Comparison of ENCODE assay signal across 23 mouse cellular contexts in the genomic region with DNA sequence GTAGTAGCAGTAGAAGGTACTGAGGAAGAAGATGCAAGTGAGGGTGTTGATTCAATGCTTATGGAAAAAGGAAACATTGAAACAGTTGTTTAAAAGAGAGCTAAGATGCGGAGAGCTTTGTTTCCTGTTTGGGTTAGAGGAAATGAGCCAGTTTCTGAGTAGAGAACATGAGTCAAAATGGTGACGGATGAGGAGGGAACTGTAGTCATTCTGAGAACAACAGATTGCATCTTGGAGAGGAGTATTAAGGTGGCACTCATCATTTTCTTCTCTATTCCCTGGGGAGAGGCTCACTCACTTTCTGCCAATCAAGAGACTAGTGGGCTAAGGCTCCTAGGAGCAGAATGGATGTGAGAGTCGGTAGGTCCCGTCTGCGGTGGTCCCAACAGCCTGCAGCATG.
DNase-seq lines count a peak whose midpoint lies in the region; ATAC-seq lines count a peak whose summit lies in the region.
"Had no signal": no experiment of that assay in that cellular context is flagged by ENCODE, and none has a peak within 500 bp of the region (broad histone marks: within the 10 kb centered on the region; RNA-seq: fewer than 3 reads in every experiment).

No protein-coding gene starts in this region.

- H3K36me3 ChIP-seq in lung, embryonic 16.5 days (ENCODE audit: control insufficient read depth, insufficient read depth, low read length): no peaks in the 10 kb centered on the region
- H3K36me3 ChIP-seq: forebrain, embryonic 15.5 days; heart, embryonic 13.5 days; hindbrain, embryonic 10.5 days; hindbrain, embryonic 15.5 days; intestine, embryonic 15.5 days; limb, embryonic 13.5 days; liver, embryonic 12.5 days; neural tube, embryonic 13.5 days had no signal

- 49% methylated on average over 5 of the region's 5 CpGs for WGBS in lung, embryonic 16.5 days

- H3K4me3 ChIP-seq in lung, embryonic 16.5 days (ENCODE audit: low read length): no peak overlapping the region
- H3K4me3 ChIP-seq: forebrain, embryonic 15.5 days; heart, adult 2 months; heart, embryonic 13.5 days; hindbrain, embryonic 10.5 days; hindbrain, embryonic 15.5 days; intestine, embryonic 15.5 days; limb, embryonic 13.5 days; liver, embryonic 12.5 days; neural tube, embryonic 13.5 days had no signal

- no peak for ATAC-seq in lung, embryonic 16.5 days (ENCODE audit: low read depth)
- ATAC-seq in activated CD4-positive, CD25-positive, alpha-beta regulatory T cell, adult 4 months: peak; percentile 36
- ATAC-seq in erythroblast, adult 5-6 weeks (replicated peaks; ENCODE audit: low FRiP score, poor library complexity, severe bottlenecking): no peak
- ATAC-seq: intestine, embryonic 15.5 days; liver, embryonic 12.5 days; liver, postnatal 0 days; midbrain, embryonic 16.5 days had no signal

- no peaks in the 10 kb centered on the region for H3K4me1 ChIP-seq in lung, embryonic 16.5 days (replicated peaks; ENCODE audit: control insufficient read depth, insufficient read depth, low read length)
- H3K4me1 ChIP-seq: hindbrain, embryonic 10.5 days; hindbrain, embryonic 15.5 days; intestine, embryonic 15.5 days; liver, embryonic 12.5 days had no signal

- DNase-seq in lung, postnatal 14 days: no peak
- peak; percentile 10 for DNase-seq in CD4-positive, CD25-positive, alpha-beta regulatory T cell, adult 2 months (ENCODE audit: low read depth, low spot score)
- DNase-seq in yolk sac, embryonic 10.5 days (ENCODE audit: low spot score): no peak
- DNase-seq: adrenal gland, postnatal 10 days; heart, adult 2 months; heart, postnatal 14 days; kidney, adult 2 months; kidney, postnatal 4 days; liver, postnatal 0 days; thymus, postnatal 4 days had no signal

- H3K9ac ChIP-seq in lung, embryonic 16.5 days (ENCODE audit: low read length): no peak overlapping the region
- H3K9ac ChIP-seq: forebrain, embryonic 15.5 days; heart, embryonic 13.5 days; hindbrain, embryonic 15.5 days; intestine, embryonic 15.5 days; limb, embryonic 13.5 days; liver, embryonic 12.5 days; liver, postnatal 0 days; neural tube, embryonic 13.5 days had no signal

- H3K9me3 ChIP-seq in lung, embryonic 16.5 days (ENCODE audit: control insufficient read depth, low read length): no peaks in the 10 kb centered on the region
- H3K9me3 ChIP-seq: forebrain, embryonic 15.5 days; hindbrain, embryonic 10.5 days; hindbrain, embryonic 15.5 days; intestine, embryonic 15.5 days; liver, embryonic 12.5 days; neural tube, embryonic 13.5 days had no signal

- H3K27me3 ChIP-seq in lung, embryonic 16.5 days (ENCODE audit: control insufficient read depth, insufficient read depth, low read depth, low read length): no peaks in the 10 kb centered on the region
- H3K27me3 ChIP-seq: forebrain, embryonic 15.5 days; hindbrain, embryonic 15.5 days; intestine, embryonic 15.5 days; neural tube, embryonic 13.5 days had no signal

- peak overlapping the region; percentile 9; the same call in 1 of the 2 replicates for H3K4me2 ChIP-seq in lung, embryonic 16.5 days (ENCODE audit: low read depth, low read length)
- H3K4me2 ChIP-seq: forebrain, embryonic 15.5 days; heart, embryonic 13.5 days; hindbrain, embryonic 15.5 days; intestine, embryonic 15.5 days; limb, embryonic 13.5 days; liver, embryonic 12.5 days; neural tube, embryonic 13.5 days had no signal

- peak overlapping the region; percentile 37; the same call in 1 of the 2 replicates for H3K27ac ChIP-seq in lung, embryonic 16.5 days (ENCODE audit: low read length)
- H3K27ac ChIP-seq: forebrain, embryonic 15.5 days; heart, adult 2 months; heart, embryonic 13.5 days; hindbrain, embryonic 10.5 days; hindbrain, embryonic 15.5 days; intestine, embryonic 15.5 days; kidney, postnatal 0 days; limb, embryonic 13.5 days; liver, embryonic 12.5 days; neural tube, embryonic 13.5 days had no signal
